In genomic region chr5:105849222-105849621, GRCm38 (mm10) we compare ENCODE assay signal across 22 mouse cellular contexts. TPM values are rescaled to one million over a fixed set of nuclear protein-coding genes. Genes with fewer than 3 reads are reported as not detected.
DNase-seq lines count a peak whose midpoint lies in the region; ATAC-seq lines count a peak whose summit lies in the region.
"Had no signal": no experiment of that assay in that cellular context is flagged by ENCODE, and none has a peak within 500 bp of the region (broad histone marks: within the 10 kb centered on the region; RNA-seq: fewer than 3 reads in every experiment).

No protein-coding gene starts in this region.

- 33% methylated on average over 4 of the region's 4 CpGs for WGBS in liver, embryonic 12.5 days (ENCODE audit: insufficient replicate concordance)

- intact Hi-C loops in heart, postnatal 10 days (cut with DNase I), result no loop called here

- no peak overlapping the region for H3K9ac ChIP-seq in liver, embryonic 12.5 days
- H3K9ac ChIP-seq: embryonic facial prominence, embryonic 15.5 days; heart, embryonic 15.5 days; hindbrain, embryonic 13.5 days; liver, embryonic 14.5 days; neural tube, embryonic 13.5 days; stomach, embryonic 15.5 days had no signal

- no peak overlapping the region for H3K4me2 ChIP-seq in liver, embryonic 12.5 days
- H3K4me2 ChIP-seq: embryonic facial prominence, embryonic 15.5 days; heart, embryonic 15.5 days; hindbrain, embryonic 13.5 days; neural tube, embryonic 13.5 days; stomach, embryonic 15.5 days had no signal

- no peaks in the 10 kb centered on the region for H3K9me3 ChIP-seq in liver, embryonic 12.5 days (replicated peaks)
- H3K9me3 ChIP-seq: embryonic facial prominence, embryonic 15.5 days; heart, embryonic 15.5 days; hindbrain, embryonic 13.5 days; neural tube, embryonic 13.5 days; stomach, embryonic 15.5 days had no signal

- peak; percentile 41 for DNase-seq in heart, adult 11 months
- DNase-seq in heart, postnatal 10 days, result no peak
- DNase-seq in CD4-positive helper T cell, adult 2 months (ENCODE audit: low read depth, low spot score), result peak; percentile 23
- peak; percentile 33 for DNase-seq in adrenal gland, postnatal 25 days
- peak; percentile 14 to 35 for DNase-seq in thymus, adult 18-20 months
- no peak for DNase-seq in ovary, postnatal 36 days (ENCODE audit: low spot score)
- DNase-seq in kidney, postnatal 14 days, result no peak
- DNase-seq: B cell, adult 2 months; cerebellum, adult 11 months; cerebellum, postnatal 36 days; heart, adult 18-20 months; kidney, adult 18-20 months; kidney, postnatal 4 days; spleen, adult 18-20 months had no signal

- no peak overlapping the region for H3K4me3 ChIP-seq in liver, embryonic 12.5 days
- H3K4me3 ChIP-seq: embryonic facial prominence, embryonic 15.5 days; heart, embryonic 15.5 days; hindbrain, embryonic 13.5 days; neural tube, embryonic 13.5 days; stomach, embryonic 15.5 days had no signal

- no peak for ATAC-seq in liver, embryonic 12.5 days

- peaks cover 5% of the 10 kb centered on the region; the same call in 1 of the 2 replicates for H3K4me1 ChIP-seq in liver, embryonic 12.5 days

- no peaks in the 10 kb centered on the region for H3K27me3 ChIP-seq in liver, embryonic 12.5 days (replicated peaks)
- H3K27me3 ChIP-seq: embryonic facial prominence, embryonic 15.5 days; heart, embryonic 15.5 days; hindbrain, embryonic 13.5 days; neural tube, embryonic 13.5 days; stomach, embryonic 15.5 days had no signal

- H3K36me3 ChIP-seq in liver, embryonic 12.5 days, result no peaks in the 10 kb centered on the region
- H3K36me3 ChIP-seq: embryonic facial prominence, embryonic 15.5 days; G1E; heart, embryonic 15.5 days; hindbrain, embryonic 13.5 days; neural tube, embryonic 13.5 days; stomach, embryonic 15.5 days had no signal

- no peak overlapping the region for H3K27ac ChIP-seq in liver, embryonic 12.5 days
- H3K27ac ChIP-seq: embryonic facial prominence, embryonic 15.5 days; heart, embryonic 15.5 days; hindbrain, embryonic 13.5 days; liver, embryonic 14.5 days; neural tube, embryonic 13.5 days; stomach, embryonic 15.5 days had no signal

RNA-seq across cellular contexts. Expression of gene Zfp326, which starts 27.1 kb away (rescaled TPM):
- total RNA-seq in heart, postnatal 10 days (2021), result 10 to 100 TPM; 21.1 to 21.9 TPM
- 28.6 and 32.1 TPM in 2 replicates for total RNA-seq in adrenal gland, postnatal 25 days (2021)
- 12.9 and 14.9 TPM in 2 replicates for polyA plus RNA-seq in liver, embryonic 12.5 days (2016; fragmentation: Nextera tagmentation; extraction: Ambion mirVana)

Comparison
In these comparisons a context has a peak if more than half of its experiments do, and no peak if none do; other contexts are left out.
1. DNase-seq: peak in heart, adult 11 months (single experiment), CD4-positive helper T cell, adult 2 months (single experiment), adrenal gland, postnatal 25 days (single experiment) and thymus, adult 18-20 months (2 of 2); none in heart, postnatal 10 days (0 of 2), ovary, postnatal 36 days (single experiment) and kidney, postnatal 14 days (single experiment).